Mouse (Mus musculus) layer of hippocampus, adult 9-10 months (tissue): ENCODE measurements around the gene Svs3a.
"Not testable (repeated sequence)": the region's sequence is repeated elsewhere in the genome, so short reads cannot be mapped to it uniquely, and the experiment has no call there.

Experiments
- DNase-seq: peaks from one replicate; pipeline ENCODE4 v3.0.0; 2022; ENCODE audit warnings: low spot score

The Svs3a gene

DNA sequence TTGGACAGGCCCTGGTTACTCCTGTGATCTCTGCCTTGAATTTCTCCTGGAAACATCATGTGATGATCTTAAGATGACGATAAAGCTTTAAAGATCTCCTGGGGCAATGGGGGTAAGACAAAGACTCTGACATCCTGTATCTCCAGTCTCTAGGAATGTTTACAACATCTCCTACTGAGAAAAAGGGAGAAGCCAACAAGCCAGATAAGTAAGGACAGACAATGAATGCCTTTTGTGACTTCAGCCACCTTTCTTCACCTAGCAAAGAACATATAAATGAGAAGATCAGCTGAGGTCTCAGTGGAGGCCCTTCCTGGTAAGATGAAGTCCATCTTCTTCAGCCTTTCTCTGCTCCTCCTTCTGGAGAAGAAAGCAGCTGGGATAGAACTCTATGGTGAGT, at the start of gene Svs3a:
Gene Svs3a, plus strand, starts transcription at position 301 of the 400 bp plus-strand sequence.
- not testable (repeated sequence) for DNase-seq

DNA sequence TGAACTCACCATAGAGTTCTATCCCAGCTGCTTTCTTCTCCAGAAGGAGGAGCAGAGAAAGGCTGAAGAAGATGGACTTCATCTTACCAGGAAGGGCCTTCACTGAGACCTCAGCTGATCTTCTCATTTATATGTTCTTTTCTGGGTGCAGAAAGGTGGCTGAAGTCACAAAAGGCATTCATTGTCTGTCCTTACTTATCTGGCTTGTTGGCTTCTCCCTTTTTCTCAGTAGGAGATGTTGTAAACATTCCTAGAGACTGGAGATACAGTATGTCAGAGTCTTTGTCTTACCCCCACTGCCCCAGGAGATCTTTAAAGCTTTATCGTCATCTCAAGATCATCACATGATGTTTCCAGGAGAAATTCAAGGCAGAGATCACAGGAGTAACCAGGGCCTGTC, 32.5 kb upstream of the Svs3a start, which contains the start of gene Svs3b:
Gene Svs3b, minus strand, starts transcription at position 101 of the 400 bp plus-strand sequence.
- DNase-seq: not testable (repeated sequence)

DNA sequence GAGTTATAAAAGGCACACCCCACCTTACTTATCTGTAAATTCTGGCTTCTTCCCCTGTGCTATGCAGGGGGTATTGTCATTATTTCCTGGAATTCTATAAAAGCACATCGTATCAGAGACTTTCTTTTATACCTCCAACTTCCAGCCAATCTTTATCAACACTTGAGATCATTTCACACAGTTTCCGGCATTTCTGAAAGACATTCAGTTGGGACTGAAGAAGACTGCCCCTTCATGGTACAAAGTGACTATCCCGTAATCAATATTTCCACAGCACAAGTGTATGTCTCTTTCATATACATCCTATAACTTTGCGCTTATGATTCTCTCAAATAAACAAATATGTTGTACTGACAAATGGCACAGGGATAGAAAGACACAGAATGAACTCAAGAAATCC, 10.7 kb upstream of the Svs3a start, which contains the start of gene Svs4:
Gene Svs4, minus strand, starts transcription at position 101 of the 400 bp plus-strand sequence.
- DNase-seq: no peak

DNA sequence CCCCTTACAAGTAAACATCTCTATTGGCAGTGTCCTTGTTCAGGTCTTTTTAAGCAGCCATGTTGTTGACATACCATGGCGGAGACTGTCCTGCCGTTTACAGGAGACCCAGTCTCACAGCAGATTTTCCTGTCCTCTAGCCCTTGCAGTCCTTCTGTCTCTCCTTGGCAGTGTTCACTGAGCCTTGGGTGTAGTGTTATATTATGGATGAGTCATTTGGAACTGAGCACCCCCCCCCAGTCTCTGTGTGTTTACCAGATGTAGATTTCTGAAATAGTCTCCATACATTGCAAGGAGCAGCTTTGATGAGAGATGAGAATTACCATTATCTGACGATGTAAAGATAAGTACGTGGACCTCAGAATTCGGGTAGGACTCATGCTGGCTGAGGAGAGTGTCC, 23.5 kb downstream of the Svs3a start:
- DNase-seq: no peak

DNA sequence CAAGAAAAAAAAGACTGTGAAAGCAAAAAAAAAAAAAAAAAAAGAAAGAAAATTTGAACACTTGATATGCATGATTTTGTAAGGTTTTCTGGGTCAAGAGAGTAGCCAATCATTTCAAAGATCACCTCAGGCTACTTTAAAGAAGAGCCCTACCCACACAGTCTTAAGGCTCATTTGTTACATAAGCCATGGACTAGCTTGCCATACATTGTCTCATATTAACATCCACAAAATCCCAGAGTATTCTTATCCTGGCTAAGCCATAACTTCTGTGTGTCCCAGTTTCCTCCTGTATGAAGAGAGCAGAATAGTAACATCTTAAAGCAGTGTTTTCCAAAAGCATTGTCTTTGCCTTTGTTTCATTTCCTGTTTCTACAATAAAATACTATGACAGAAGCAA, 26.4 kb downstream of the Svs3a start:
- not testable (repeated sequence) for DNase-seq

DNA sequence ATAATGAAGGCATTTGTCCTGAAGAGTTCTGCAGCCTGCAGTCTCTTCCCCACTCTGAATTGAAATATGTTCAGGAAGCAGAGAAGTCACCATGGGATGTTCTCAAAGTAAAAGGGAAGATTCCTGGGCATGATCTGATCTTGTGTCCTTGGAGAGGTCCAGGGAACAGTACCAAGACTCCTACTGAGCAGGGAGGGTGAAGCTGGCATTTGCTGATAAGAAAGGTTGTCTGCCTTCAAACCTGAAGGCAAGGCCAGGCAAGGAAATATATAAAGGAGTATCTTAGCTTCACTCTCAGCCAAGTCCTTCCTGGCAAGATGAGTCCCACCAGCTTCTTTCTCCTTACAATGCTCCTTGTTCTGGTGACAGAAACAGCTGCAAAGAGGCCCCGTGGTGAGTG, 27.4 kb downstream of the Svs3a start, which contains the start of gene Svs6:
Gene Svs6, plus strand, starts transcription at position 301 of the 400 bp plus-strand sequence.
- DNase-seq: not testable (repeated sequence)

DNA sequence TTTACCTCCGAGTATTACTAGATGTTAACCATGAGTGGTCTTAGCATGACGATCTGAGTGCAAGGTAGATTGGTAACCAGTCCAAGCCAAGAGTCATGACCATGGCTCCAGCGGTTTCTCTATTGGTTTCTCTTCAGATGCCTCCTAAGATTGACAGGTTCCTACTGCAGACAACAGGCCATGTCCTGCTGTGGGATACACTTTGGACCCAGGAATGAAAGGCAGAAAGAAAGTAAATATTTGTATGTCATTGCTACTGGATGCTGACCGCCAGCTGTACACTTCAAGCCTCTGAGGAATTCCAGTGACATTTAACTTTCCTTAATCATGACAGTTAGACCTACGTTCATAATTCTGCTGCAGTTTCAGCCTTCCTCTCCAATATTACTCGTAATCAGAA, 31.9 kb downstream of the Svs3a start:
- DNase-seq: no peak

DNA sequence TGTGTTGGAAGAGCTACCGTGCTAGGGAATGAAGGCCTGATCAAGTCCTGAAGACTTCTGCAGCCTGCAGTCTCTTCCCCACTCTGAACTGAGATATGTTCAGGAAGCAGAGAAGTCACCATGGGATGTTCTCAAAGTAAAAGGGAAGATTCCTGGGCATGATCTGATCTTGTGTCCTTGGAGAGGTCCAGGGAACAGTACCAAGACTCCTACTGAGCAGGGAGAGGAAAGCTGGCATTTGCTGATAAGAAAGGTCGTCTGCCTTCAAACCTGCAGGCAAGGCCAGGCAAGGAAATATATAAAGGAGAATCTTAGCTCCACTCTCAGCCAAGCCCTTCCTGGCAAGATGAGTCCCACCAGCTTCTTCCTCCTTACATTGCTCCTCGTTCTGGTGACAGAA, 43.4 kb downstream of the Svs3a start, which contains the start of gene Svs5:
Gene Svs5, plus strand, starts transcription at position 301 of the 400 bp plus-strand sequence.
- DNase-seq: not testable (repeated sequence)
